In genomic region chr1:185836632-185837281, GRCm38 (mm10) we compare ENCODE assay signal across 12 mouse cellular contexts.
DNase-seq lines count a peak whose midpoint lies in the region; ATAC-seq and TF ChIP-seq lines count a peak whose summit lies in the region.
"Had no signal": no experiment of that assay in that cellular context is flagged by ENCODE, and none has a peak within 500 bp of the region (broad histone marks: within the 10 kb centered on the region; RNA-seq: fewer than 3 reads in every experiment).

No protein-coding gene starts in this region.

- 39% methylated on average over 13 of the region's 13 CpGs for WGBS in forebrain, embryonic 13.5 days
- WGBS in forebrain, embryonic 16.5 days = 34% methylated on average over 13 of the region's 13 CpGs
- 83% methylated on average over 13 of the region's 13 CpGs for WGBS in midbrain, embryonic 10.5 days

- H3K4me2 ChIP-seq in forebrain, embryonic 13.5 days = no peak overlapping the region
- no peak overlapping the region for H3K4me2 ChIP-seq in forebrain, embryonic 16.5 days (ENCODE audit: low read length)
- H3K4me2 ChIP-seq: midbrain, embryonic 15.5 days had no signal

- ATAC-seq in forebrain, embryonic 13.5 days = peak; percentile 36; the same call in 1 of the 2 replicates
- no peak for ATAC-seq in forebrain, embryonic 16.5 days
- ATAC-seq: midbrain, embryonic 15.5 days had no signal

- H3K4me3 ChIP-seq in forebrain, embryonic 13.5 days = no peak overlapping the region
- H3K4me3 ChIP-seq in forebrain, embryonic 16.5 days (replicated peaks; ENCODE audit: low read length) = no peak overlapping the region
- H3K4me3 ChIP-seq in midbrain, embryonic 10.5 days = no peak overlapping the region
- H3K4me3 ChIP-seq: midbrain, embryonic 15.5 days had no signal

- TF ChIP-seq POLR2A in brain, embryonic 14.5 days (IDR thresholded peaks at IDR 0.05; ENCODE audit: borderline replicate concordance, extremely low read depth, insufficient read depth, insufficient read length, poor library complexity, severe bottlenecking) = no peak

- H3K4me1 ChIP-seq in forebrain, embryonic 13.5 days = peaks cover 28% of the 10 kb centered on the region
- peaks cover 14% of the 10 kb centered on the region for H3K4me1 ChIP-seq in forebrain, embryonic 16.5 days (replicated peaks; ENCODE audit: control insufficient read depth, insufficient read depth, low read length)
- H3K4me1 ChIP-seq in midbrain, embryonic 10.5 days = no peaks in the 10 kb centered on the region

- no peak for TF ChIP-seq CTCF in brain, embryonic 14.5 days (IDR thresholded peaks at IDR 0.05; ENCODE audit: borderline replicate concordance, extremely low read depth, insufficient read depth, insufficient read length)

- H3K9me3 ChIP-seq in forebrain, embryonic 13.5 days (replicated peaks) = no peaks in the 10 kb centered on the region
- H3K9me3 ChIP-seq in forebrain, embryonic 16.5 days (ENCODE audit: control insufficient read depth, low read length) = no peaks in the 10 kb centered on the region
- no peaks in the 10 kb centered on the region for H3K9me3 ChIP-seq in midbrain, embryonic 10.5 days (replicated peaks)
- H3K9me3 ChIP-seq: midbrain, embryonic 15.5 days had no signal

- intact Hi-C loops in left cerebral cortex, postnatal 25 days (cut with DNase I) = no loop called here

- DNase-seq in left cerebral cortex, postnatal 25 days (ENCODE audit: low spot score in 2 of 2) = peak; percentile 14 to 43
- no peak for DNase-seq in left cerebral cortex, adult 11 months (ENCODE audit: low spot score)
- DNase-seq in MN1 (ENCODE audit: low spot score) = peak; percentile 62
- peak; percentile 76 for DNase-seq in brain, embryonic 14.5 days (ENCODE audit: low read depth)
- DNase-seq in midbrain, embryonic 10.5 days (ENCODE audit: low spot score) = no peak
- DNase-seq in gastrocnemius, adult 8-10 months (ENCODE audit: low spot score in 2 of 2) = no peak
- DNase-seq: cerebellum, postnatal 14 days; layer of hippocampus, postnatal 36 days; thymus, adult 18-20 months had no signal

- H3K36me3 ChIP-seq in forebrain, embryonic 13.5 days (ENCODE audit: poor library complexity, severe bottlenecking) = no peaks in the 10 kb centered on the region
- H3K36me3 ChIP-seq in forebrain, embryonic 16.5 days (ENCODE audit: control insufficient read depth, insufficient read depth) = no peaks in the 10 kb centered on the region
- no peaks in the 10 kb centered on the region for H3K36me3 ChIP-seq in midbrain, embryonic 10.5 days
- H3K36me3 ChIP-seq: midbrain, embryonic 15.5 days had no signal

- no peak overlapping the region for H3K9ac ChIP-seq in forebrain, embryonic 13.5 days
- no peak overlapping the region for H3K9ac ChIP-seq in forebrain, embryonic 16.5 days (replicated peaks; ENCODE audit: low read depth, low read length)
- H3K9ac ChIP-seq: midbrain, embryonic 15.5 days had no signal

- H3K27me3 ChIP-seq in forebrain, embryonic 13.5 days = no peaks in the 10 kb centered on the region
- H3K27me3 ChIP-seq in forebrain, embryonic 16.5 days (replicated peaks; ENCODE audit: control insufficient read depth, insufficient read depth, low read length) = no peaks in the 10 kb centered on the region
- no peaks in the 10 kb centered on the region for H3K27me3 ChIP-seq in midbrain, embryonic 10.5 days (ENCODE audit: low read depth, poor library complexity, severe bottlenecking)
- H3K27me3 ChIP-seq: midbrain, embryonic 15.5 days had no signal

- H3K27ac ChIP-seq in forebrain, embryonic 13.5 days = no peak overlapping the region; the same call in 1 of the 2 replicates
- H3K27ac ChIP-seq in forebrain, embryonic 16.5 days (ENCODE audit: low read length) = no peak overlapping the region
- H3K27ac ChIP-seq in midbrain, embryonic 10.5 days (replicated peaks) = no peak overlapping the region
- H3K27ac ChIP-seq: midbrain, embryonic 15.5 days had no signal

Comparison
In these comparisons a context has a peak if more than half of its experiments do, and no peak if none do; other contexts are left out.
1. DNase-seq: peak in left cerebral cortex, postnatal 25 days (2 of 2), MN1 (single experiment) and brain, embryonic 14.5 days (single experiment); none in left cerebral cortex, adult 11 months (single experiment), midbrain, embryonic 10.5 days (single experiment) and gastrocnemius, adult 8-10 months (0 of 2).